Mouse (Mus musculus) heart, embryonic 15.5 days (tissue): ENCODE data around the gene B230118H07Rik. TPM values are rescaled to one million over a fixed set of nuclear protein-coding genes. Genes with fewer than 3 reads are reported as not detected.

ENCODE experiments used
- polyA plus RNA-seq: library from polyadenylated mRNA; unstranded; fragments of >200 nt; fragmentation: Nextera tagmentation; extraction: Ambion mirVana; gene quantifications from 2 replicates; pipeline ENCODE4 v1.2.1, GENCODE M21; 2015

B230118H07Rik gene
- polyA plus RNA-seq, 1 experiment from 2014 or later = 57.1 TPM

Other genes with a start within 250 kb of the B230118H07Rik start
- 0.64 and 7.8 TPM in 2 replicates for gene Rag2, start 24.8 kb downstream of the B230118H07Rik start, polyA plus RNA-seq
- 0.74 and 8.5 TPM in 2 replicates for gene Rag1, start within 50 bp of the B230118H07Rik start, polyA plus RNA-seq
- 3.9 and 6.1 TPM in 2 replicates for gene Traf6, start 28.9 kb upstream of the B230118H07Rik start, polyA plus RNA-seq
- gene Prr5l, start 233.5 kb upstream of the B230118H07Rik start, polyA plus RNA-seq = 8.7 and 9.7 TPM in 2 replicates
- 47.6 and 52.2 TPM in 2 replicates for gene Commd9, start 236.7 kb upstream of the B230118H07Rik start, polyA plus RNA-seq